Mouse (Mus musculus) heart, adult 2 months (tissue): ENCODE results near the gene Dyx1c1.

Experiments
- CTCF ChIP-seq: fragments of 200-600 bp; IDR thresholded peaks from 2 replicates; pipeline ENCODE4 v1.8.1; 2022; ENCODE audit warnings: antibody characterized with exemption, mild to moderate bottlenecking, moderate library complexity
- EP300 ChIP-seq: fragments of 200-500 bp; IDR thresholded peaks from 2 replicates; pipeline ENCODE4 v1.6.1; 2011; ENCODE audit warnings: low read depth, low read length, control low read depth; ENCODE audit not compliant: insufficient read depth
- POLR2A ChIP-seq: fragments of 200-500 bp; IDR thresholded peaks from 2 replicates; pipeline ENCODE4 v1.6.1; 2011; ENCODE audit warnings: mild to moderate bottlenecking, low read depth, low read length, control low read depth; ENCODE audit not compliant: insufficient read depth

DNA sequence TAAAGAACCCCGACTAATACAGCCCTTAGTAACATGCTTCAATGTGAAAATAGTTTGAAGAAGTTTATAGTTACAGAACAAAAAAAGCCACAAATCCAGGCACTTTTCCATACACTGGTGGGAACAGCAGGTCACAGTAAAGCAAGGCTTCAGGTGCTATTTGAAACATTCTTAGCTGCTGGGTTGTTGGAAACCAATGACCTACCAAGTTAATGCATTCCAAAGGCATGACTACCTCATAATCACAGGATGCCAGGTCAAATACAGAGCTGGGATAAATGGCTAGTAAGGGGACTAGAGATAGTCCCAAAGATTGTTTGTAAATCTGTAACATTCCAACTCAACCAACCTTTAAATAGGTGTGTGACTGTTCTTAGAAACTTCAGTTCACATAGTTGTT, 16.7 kb downstream of the Dyx1c1 start:
- TF ChIP-seq POLR2A: no peak
- TF ChIP-seq CTCF: no peak
- TF ChIP-seq EP300: no peak
